Comparison of ENCODE assay signal across 21 mouse cellular contexts in the genomic region with DNA sequence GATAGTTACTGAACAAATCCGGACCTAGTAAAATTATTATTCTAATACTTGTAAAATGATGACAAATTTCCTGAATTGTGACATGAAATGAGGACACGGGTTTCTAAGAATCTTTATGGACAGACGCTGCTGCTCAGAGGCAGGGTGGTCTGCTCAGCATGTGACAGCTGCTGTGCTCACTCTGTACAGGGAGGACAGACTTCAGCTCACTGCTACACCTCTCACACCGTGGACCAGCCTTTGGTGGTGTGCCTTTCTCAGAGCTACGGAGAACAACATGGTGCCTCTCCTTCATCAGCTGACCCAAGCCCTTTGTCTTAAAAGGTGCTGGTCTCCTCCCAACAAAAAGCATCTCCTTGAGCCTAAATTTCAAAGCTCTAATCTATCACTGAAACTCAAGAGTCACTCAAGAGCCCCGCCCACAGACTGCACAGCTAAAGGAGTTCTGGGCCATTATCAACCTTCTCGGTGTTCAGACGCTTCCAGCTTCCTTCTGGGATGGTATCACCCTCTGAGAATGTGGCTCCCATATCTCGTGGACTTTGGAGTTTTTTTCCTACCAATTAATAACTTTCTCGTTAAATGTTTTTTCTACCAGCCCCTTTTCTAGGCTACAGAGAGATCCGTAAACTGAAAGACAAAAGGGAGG. TPM values are rescaled to one million over a fixed set of nuclear protein-coding genes. Genes with fewer than 3 reads are reported as not detected.
DNase-seq lines count a peak whose midpoint lies in the region; ATAC-seq lines count a peak whose summit lies in the region.
"Had no signal": no experiment of that assay in that cellular context is flagged by ENCODE, and none has a peak within 500 bp of the region (broad histone marks: within the 10 kb centered on the region; RNA-seq: fewer than 3 reads in every experiment).

No protein-coding gene starts in this region.

- H3K9me3 ChIP-seq in heart, embryonic 11.5 days (replicated peaks; ENCODE audit: control insufficient read depth, low read length), result no peaks in the 10 kb centered on the region
- peaks cover 15% of the 10 kb centered on the region for H3K9me3 ChIP-seq in megakaryocyte, embryonic 14.5 days
- H3K9me3 ChIP-seq in intestine, embryonic 16.5 days (ENCODE audit: control insufficient read depth, low read length), result no peaks in the 10 kb centered on the region
- H3K9me3 ChIP-seq: heart, embryonic 15.5 days; hindbrain, embryonic 15.5 days; liver, embryonic 15.5 days; midbrain, embryonic 12.5 days had no signal

- H3K4me2 ChIP-seq in heart, embryonic 11.5 days, result 0 out of 2 replicates have a peak overlapping the region, but pooled peaks have one; percentile 2
- H3K4me2 ChIP-seq in intestine, embryonic 16.5 days (ENCODE audit: low read depth, low read length), result no peak overlapping the region
- H3K4me2 ChIP-seq: heart, embryonic 15.5 days; hindbrain, embryonic 15.5 days; liver, embryonic 15.5 days; midbrain, embryonic 12.5 days had no signal

- H3K4me3 ChIP-seq in heart, embryonic 11.5 days (ENCODE audit: low read depth, low read length), result no peak overlapping the region
- peak overlapping the region; percentile 64 for H3K4me3 ChIP-seq in megakaryocyte, embryonic 14.5 days (replicated peaks)
- H3K4me3 ChIP-seq in intestine, embryonic 16.5 days (ENCODE audit: low read length), result no peak overlapping the region
- H3K4me3 ChIP-seq: heart, embryonic 15.5 days; hindbrain, embryonic 15.5 days; liver, embryonic 15.5 days; midbrain, embryonic 12.5 days; myocyte had no signal

- no peak for DNase-seq in heart, adult 18-20 months
- DNase-seq in left cerebral cortex, adult 8-10 months (ENCODE audit: low spot score in 2 of 2), result no peak
- DNase-seq: adrenal gland, postnatal 36 days; B cell, adult 2 months; gastrocnemius, postnatal 36 days; kidney, adult 8-10 months; kidney, postnatal 25 days had no signal

- WGBS in heart, embryonic 11.5 days (ENCODE audit: insufficient replicate concordance), result 43% methylated on average over 11 of the region's 11 CpGs
- 70% methylated on average over 11 of the region's 11 CpGs for WGBS in intestine, embryonic 16.5 days

- no peak overlapping the region for H3K9ac ChIP-seq in heart, embryonic 11.5 days (ENCODE audit: low read depth, low read length)
- no peak overlapping the region for H3K9ac ChIP-seq in intestine, embryonic 16.5 days (ENCODE audit: low read depth, low read length)
- H3K9ac ChIP-seq: heart, embryonic 15.5 days; hindbrain, embryonic 15.5 days; liver, embryonic 15.5 days; midbrain, embryonic 12.5 days had no signal

- H3K27me3 ChIP-seq in heart, embryonic 11.5 days (ENCODE audit: control insufficient read depth, insufficient read depth, low read length), result no peaks in the 10 kb centered on the region
- H3K27me3 ChIP-seq in megakaryocyte, embryonic 14.5 days (replicated peaks), result no peaks in the 10 kb centered on the region
- H3K27me3 ChIP-seq in intestine, embryonic 16.5 days (replicated peaks; ENCODE audit: control insufficient read depth, insufficient read depth, low read length), result no peaks in the 10 kb centered on the region
- H3K27me3 ChIP-seq: heart, embryonic 15.5 days; hindbrain, embryonic 15.5 days; liver, embryonic 15.5 days; midbrain, embryonic 12.5 days had no signal

- H3K27ac ChIP-seq in heart, embryonic 11.5 days (ENCODE audit: low read depth, low read length), result peak overlapping the region; percentile 25; the same call in 1 of the 2 replicates
- H3K27ac ChIP-seq in intestine, embryonic 16.5 days (ENCODE audit: low read length), result no peak overlapping the region
- H3K27ac ChIP-seq: heart, embryonic 15.5 days; hindbrain, embryonic 15.5 days; liver, embryonic 15.5 days; midbrain, embryonic 12.5 days had no signal

- H3K4me1 ChIP-seq in heart, embryonic 11.5 days (ENCODE audit: control insufficient read depth, insufficient read depth, low read length), result peaks cover 10% of the 10 kb centered on the region
- H3K4me1 ChIP-seq in megakaryocyte, embryonic 14.5 days, result peaks cover 31% of the 10 kb centered on the region
- peaks cover 7% of the 10 kb centered on the region for H3K4me1 ChIP-seq in intestine, embryonic 16.5 days (ENCODE audit: control insufficient read depth, insufficient read depth, low read length)
- H3K4me1 ChIP-seq: hindbrain, embryonic 15.5 days; midbrain, embryonic 12.5 days had no signal

- peaks cover 8% of the 10 kb centered on the region for H3K36me3 ChIP-seq in heart, embryonic 11.5 days (ENCODE audit: control insufficient read depth, insufficient read depth, low read length)
- H3K36me3 ChIP-seq in megakaryocyte, embryonic 14.5 days (replicated peaks; ENCODE audit: low read length), result peaks cover 98% of the 10 kb centered on the region
- H3K36me3 ChIP-seq in intestine, embryonic 16.5 days (ENCODE audit: control insufficient read depth, insufficient read depth, low read length), result no peaks in the 10 kb centered on the region

- no peak for ATAC-seq in heart, embryonic 11.5 days (replicated peaks; ENCODE audit: insufficient number of reproducible peaks, low FRiP score, low TSS enrichment)
- no peak for ATAC-seq in megakaryocyte, adult 5-6 weeks (ENCODE audit: poor library complexity, severe bottlenecking)
- 0 out of 2 replicates have a peak, but pooled peaks have one; percentile 31 for ATAC-seq in intestine, embryonic 16.5 days
- ATAC-seq in megakaryocyte-erythroid progenitor cell, adult 5-6 weeks (replicated peaks; ENCODE audit: low FRiP score, low TSS enrichment, poor library complexity, severe bottlenecking), result peak; percentile 47

RNA-seq across cellular contexts. Expression of gene Qsox1, which starts 15.8 kb away (rescaled TPM):
- 10.7 and 12.1 TPM in 2 replicates for polyA plus RNA-seq in heart, embryonic 11.5 days (2014; fragmentation: Nextera tagmentation; extraction: Ambion mirVana)
- total RNA-seq in heart, adult 18-20 months (2021), result 10 to 100 TPM; 31.5 to 38.1 TPM
- polyA plus RNA-seq in megakaryocyte, embryonic 14.5 days (2012; ENCODE audit: insufficient read depth, low replicate concordance), result 31.4 and 52.3 TPM in 2 replicates
- 13.5 and 13.7 TPM in 2 replicates for total RNA-seq in megakaryocyte, adult 5-6 weeks (2015)
- 15.4 and 17.5 TPM in 2 replicates for total RNA-seq in megakaryocyte, adult 5-6 weeks (2017)
- 48.6 and 49.9 TPM in 2 replicates for polyA plus RNA-seq in intestine, embryonic 16.5 days (2015; fragmentation: Nextera tagmentation; extraction: Ambion mirVana)
- total RNA-seq in megakaryocyte-erythroid progenitor cell, adult 5-6 weeks (2014; fragmentation: Nextera tagmentation), result 16.5 and 16.6 TPM in 2 replicates
- 22.4 and 32.0 TPM in 2 replicates for total RNA-seq in megakaryocyte-erythroid progenitor cell, adult 5-6 weeks (2017)
- total RNA-seq in left cerebral cortex, adult 8-10 months (2022), result 10 to 100 TPM; 31.0 to 35.7 (median 33.3) TPM

RNA-seq across cellular contexts. Expression of gene Lhx4, which starts 45.4 kb away (rescaled TPM):
- not detected in 2 replicates for polyA plus RNA-seq in heart, embryonic 11.5 days (2014; fragmentation: Nextera tagmentation; extraction: Ambion mirVana)
- not detected for total RNA-seq in heart, adult 18-20 months (2021)
- polyA plus RNA-seq in megakaryocyte, embryonic 14.5 days (2012; ENCODE audit: insufficient read depth, low replicate concordance), result not detected in 2 replicates
- not detected in 2 replicates for total RNA-seq in megakaryocyte, adult 5-6 weeks (2015)
- not detected in 2 replicates for total RNA-seq in megakaryocyte, adult 5-6 weeks (2017)
- polyA plus RNA-seq in intestine, embryonic 16.5 days (2015; fragmentation: Nextera tagmentation; extraction: Ambion mirVana), result 0.10 TPM in 1 of 2 replicates, not detected in the other
- total RNA-seq in megakaryocyte-erythroid progenitor cell, adult 5-6 weeks (2014; fragmentation: Nextera tagmentation), result not detected in 2 replicates
- not detected in 2 replicates for total RNA-seq in megakaryocyte-erythroid progenitor cell, adult 5-6 weeks (2017)
- not detected for total RNA-seq in left cerebral cortex, adult 8-10 months (2022)
- total RNA-seq: adrenal gland, postnatal 36 days; gastrocnemius, postnatal 36 days; layer of hippocampus, postnatal 10 days; left cerebral cortex, postnatal 14 days; neutrophil, adult 5-6 weeks had no signal
- polyA plus RNA-seq: cortical plate, adult 2 months; heart, embryonic 15.5 days; liver, embryonic 15.5 days had no signal

Comparison
In these comparisons a context has a peak if more than half of its experiments do, and no peak if none do; other contexts are left out.
1. ATAC-seq: peak in intestine, embryonic 16.5 days (single experiment) and megakaryocyte-erythroid progenitor cell, adult 5-6 weeks (single experiment); none in heart, embryonic 11.5 days (single experiment) and megakaryocyte, adult 5-6 weeks (single experiment).